Mouse (Mus musculus): ENCODE data around the gene Chid1. TPM values are rescaled to one million over a fixed set of nuclear protein-coding genes. Genes with fewer than 3 reads are reported as not detected.

Gene Chid1
- polyA plus RNA-seq, 1 experiment: 14.6 TPM

DNA sequence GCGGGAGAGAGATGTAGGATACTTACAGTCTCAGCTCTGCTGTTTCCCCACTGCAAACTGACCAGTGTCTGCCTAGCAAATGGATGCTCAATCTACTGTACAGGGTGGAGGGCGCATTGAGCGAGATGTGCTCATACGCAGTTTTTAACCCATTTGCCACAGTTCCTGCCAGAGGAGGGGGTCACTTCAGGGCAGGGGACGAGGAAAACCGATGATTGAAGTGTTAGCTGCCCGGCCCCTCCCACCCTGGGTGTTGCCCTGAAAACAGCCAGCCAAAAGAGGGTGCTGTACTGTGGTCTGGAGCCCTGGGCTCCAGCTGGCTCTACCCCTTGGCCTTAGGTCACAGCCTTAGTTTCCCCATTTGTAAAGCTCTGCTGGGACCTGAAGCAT lies 62.7 kb downstream of the Chid1 start:
- no peak for TF ChIP-seq GATA1 (IDR thresholded peaks at IDR 0.05; ENCODE audit: low read length)

- no peak for TF ChIP-seq GATA1 (IDR thresholded peaks at IDR 0.05; ENCODE audit: low read length)
Observed at GRCm38 (mm10) chr7:141476226-141476980, 63.3 kb downstream of the Chid1 start.

DNA sequence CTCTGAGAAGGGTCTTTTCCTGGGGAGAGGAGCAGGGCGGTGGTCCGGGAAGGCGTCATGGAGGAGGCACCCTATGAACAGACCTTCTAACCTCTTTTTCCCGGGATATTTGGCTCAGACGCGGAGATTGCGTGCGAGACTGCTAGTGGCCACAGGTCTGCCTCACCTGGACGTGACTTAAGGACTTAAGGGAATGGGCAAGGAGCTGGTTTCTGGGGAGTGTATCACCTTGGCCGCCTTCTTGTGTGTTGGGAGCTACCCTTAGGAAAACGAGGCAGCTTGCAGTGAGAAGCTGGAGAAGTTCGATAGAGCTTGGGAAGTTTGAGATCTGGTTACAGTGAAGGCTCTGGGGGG lies 63.9 kb downstream of the Chid1 start:
- no peak for TF ChIP-seq GATA1 (IDR thresholded peaks at IDR 0.05; ENCODE audit: low read length)

DNA sequence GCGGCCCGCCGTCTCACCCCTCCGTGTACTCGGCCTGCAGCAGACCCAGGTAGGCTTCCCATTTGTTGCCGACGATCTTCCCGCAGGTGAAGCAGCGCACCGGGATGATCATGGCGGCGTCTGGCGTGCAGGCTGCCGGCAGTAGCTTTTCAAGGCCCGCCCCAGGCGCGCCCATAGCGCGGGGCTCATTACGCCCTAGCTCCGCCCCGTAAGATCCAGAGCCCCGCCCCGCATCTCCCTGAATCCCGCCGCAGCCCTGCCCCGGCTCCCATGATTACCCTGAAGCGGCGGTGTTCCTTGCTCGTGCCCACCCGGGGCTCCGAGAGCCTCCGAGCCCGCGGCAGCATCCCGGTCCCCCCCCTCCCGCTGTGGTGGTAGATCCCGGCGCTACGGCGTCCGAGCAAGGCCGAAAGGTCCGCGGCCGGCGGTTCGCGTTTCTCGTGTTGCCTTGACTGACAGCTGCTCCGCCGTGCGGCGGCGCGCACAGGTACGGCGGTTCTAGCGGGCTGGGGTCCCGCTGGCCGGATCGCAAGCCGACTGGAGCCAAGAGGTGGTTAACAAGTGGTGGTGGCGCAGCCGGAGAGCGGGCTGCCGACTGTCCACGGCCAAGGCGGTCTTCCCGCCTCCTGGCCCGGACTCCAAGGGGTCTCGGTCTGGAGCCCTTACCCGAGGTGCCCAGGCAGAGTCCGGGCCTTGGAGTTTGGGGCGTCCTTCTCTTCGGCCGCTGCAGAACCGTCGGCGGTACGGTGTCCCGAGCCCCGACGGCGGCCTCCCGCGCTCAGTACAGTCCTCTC lies 64.4 kb downstream of the Chid1 start, which contains the start of the genes Polr2l and Tspan4:
Gene Polr2l (minus strand): TSS at position 122 of the 794 bp plus-strand sequence.
Gene Tspan4 (plus strand): TSS at position 230 of the 794 bp plus-strand sequence.
- TF ChIP-seq GATA1 (IDR thresholded peaks at IDR 0.05; ENCODE audit: low read length): no peak

DNA sequence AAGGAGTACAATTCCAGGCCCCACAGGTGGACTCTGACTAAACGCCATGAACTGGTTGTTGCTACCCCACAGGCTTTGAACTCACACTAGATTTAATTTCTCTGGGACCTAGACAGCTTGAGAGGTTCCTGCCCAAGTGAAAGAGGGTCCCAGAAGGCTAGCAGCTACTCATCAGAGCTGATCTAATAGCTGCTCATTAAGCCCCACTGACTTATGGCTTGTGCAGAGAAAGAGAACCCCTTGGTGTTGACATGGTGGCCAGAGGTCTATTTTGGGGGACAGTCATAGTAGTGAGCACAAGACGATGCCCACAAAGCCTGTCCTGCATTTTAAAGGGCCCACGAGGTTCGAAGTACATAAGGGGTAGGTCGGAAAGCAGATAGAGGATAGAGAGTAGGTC lies 65.5 kb downstream of the Chid1 start:
- TF ChIP-seq GATA1 (IDR thresholded peaks at IDR 0.05; ENCODE audit: low read length): no peak

DNA sequence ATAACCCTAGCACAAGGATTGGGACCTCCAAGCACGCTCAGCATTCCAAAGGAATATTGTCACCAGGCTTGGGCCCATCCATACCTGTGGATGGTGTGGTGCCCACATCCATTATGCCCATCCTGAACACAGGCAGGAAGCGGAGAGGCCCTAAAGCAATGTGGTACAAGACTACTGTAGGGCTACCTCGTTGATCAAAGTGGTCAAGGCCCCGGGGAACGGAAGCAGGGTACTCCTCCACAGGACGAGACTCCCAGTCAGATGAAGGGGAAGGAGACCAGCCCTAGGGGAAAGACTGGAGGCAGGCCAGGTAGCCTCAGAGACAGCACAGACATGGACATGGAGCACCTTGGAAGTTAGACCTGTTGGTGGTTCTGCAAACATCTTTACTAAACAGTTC lies 66.9 kb downstream of the Chid1 start:
- TF ChIP-seq GATA1 (IDR thresholded peaks at IDR 0.05; ENCODE audit: low read length): no peak

DNA sequence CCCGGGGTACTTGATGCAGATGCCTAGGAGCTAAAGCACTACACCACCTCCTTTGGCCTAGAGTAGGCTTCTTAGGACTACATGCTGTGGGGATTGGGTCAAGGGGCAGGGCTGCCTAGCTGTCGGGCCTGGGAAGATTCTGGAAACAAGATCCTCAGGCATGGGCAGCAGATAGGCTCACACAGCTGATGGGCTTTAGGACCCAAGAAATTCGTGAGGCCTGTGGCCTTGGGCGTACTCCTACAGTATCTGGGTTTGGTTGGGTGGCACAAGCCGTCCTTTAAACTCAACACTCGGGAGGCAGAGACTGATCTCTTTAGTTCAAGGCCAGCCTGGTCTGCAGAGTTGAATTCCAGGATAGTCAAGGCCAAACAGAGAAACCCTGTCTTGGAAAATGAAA lies 67.4 kb downstream of the Chid1 start:
- no peak for TF ChIP-seq GATA1 (IDR thresholded peaks at IDR 0.05; ENCODE audit: low read length)

DNA sequence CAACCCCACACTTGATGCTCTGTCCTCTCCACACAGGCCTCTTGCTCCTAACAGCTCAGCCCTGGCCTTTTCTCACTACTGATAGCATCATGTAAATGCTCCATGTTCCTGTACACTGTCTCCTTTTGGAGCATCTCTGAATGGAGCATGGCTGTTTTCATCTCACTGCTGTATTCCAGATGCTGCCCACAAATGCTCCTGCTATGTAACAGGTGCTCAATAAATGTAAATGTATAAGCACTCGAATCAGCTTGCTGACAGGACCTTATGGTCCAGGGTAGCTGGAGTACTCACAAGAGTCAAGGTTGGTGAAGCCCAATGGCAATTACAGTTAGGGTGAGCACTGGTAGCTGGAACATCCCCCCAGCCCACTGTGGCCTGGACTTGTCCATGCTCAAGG lies 68.4 kb downstream of the Chid1 start:
- TF ChIP-seq GATA1 (IDR thresholded peaks at IDR 0.05; ENCODE audit: low read length): no peak

GRCm38 (mm10) chr7:141470637-141470944 lies 69.1 kb downstream of the Chid1 start:
- no peak for TF ChIP-seq GATA1 (IDR thresholded peaks at IDR 0.05; ENCODE audit: low read length)

DNA sequence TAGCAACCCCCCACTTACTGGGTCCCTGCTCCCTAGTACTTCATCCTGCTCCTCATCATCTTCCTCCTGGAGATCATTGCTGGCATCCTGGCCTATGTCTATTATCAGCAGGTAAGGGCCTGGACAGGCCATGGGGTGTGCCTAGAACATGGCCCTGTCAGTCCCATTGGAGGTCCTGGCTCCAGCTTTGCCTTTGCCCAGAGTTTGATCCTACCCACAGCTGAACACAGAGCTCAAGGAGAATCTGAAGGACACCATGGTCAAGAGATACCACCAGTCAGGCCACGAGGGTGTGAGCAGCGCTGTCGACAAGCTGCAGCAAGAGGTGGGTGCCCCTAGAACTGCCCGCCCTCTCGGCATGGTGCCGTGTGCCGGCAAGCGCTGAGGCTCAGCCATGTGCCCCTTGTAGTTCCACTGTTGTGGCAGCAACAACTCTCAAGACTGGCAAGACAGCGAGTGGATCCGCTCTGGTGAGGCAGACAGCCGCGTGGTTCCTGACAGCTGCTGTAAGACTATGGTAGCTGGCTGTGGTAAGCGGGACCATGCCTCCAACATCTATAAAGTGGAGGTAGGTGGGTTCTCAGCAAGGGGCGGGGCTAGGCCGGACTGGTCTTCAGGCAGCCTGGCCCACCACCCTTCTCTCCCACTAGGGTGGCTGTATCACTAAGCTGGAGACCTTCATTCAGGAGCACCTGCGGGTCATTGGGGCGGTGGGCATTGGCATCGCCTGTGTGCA lies 69.6 kb downstream of the Chid1 start:
- no peak for TF ChIP-seq GATA1 (IDR thresholded peaks at IDR 0.05; ENCODE audit: low read length)

GRCm38 (mm10) chr7:141469352-141469751 lies 70.3 kb downstream of the Chid1 start:
- no peak for TF ChIP-seq GATA1 (IDR thresholded peaks at IDR 0.05; ENCODE audit: low read length)

DNA sequence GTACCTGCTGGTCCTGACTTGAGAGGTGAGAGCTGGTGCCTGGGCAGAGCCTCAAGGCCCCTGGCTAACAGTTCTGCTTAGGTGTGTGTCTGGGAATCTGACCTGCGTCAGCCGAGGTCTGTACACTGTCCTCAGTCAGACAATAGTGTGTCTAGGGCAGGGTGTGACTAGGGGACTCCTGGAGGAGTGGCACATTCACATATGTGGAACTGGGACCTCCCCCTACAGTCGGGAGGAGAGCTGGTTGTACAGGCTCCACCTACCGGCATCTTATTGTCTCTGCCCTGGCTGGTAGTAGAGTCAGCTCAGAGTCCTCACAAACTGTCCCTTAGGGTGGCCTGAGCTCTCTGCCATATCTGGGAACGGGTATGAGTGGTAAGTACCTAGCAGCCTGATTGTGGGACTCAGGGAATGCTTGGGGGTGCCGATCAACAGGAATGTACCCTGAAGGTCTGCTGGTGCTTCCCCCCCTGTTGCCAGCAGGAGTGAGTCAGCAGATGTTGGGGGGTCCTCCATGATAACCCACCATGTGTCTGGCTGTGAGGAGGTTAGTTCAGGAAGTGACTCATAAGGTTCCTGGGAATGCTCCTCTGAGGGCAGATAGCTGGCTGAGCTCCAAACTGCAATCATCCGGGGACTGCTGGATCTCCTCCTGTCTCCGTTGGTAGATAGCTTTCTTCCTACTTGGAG lies 71.0 kb downstream of the Chid1 start:
- peak; percentile 11 for TF ChIP-seq GATA1 (IDR thresholded peaks at IDR 0.05; ENCODE audit: low read length)

- TF ChIP-seq GATA1 (IDR thresholded peaks at IDR 0.05; ENCODE audit: low read length): no peak
Observed at GRCm38 (mm10) chr7:141468164-141468521, 71.5 kb downstream of the Chid1 start.

GRCm38 (mm10) chr7:141467230-141468030 lies 72.2 kb downstream of the Chid1 start, which contains the start of gene Cd151:
TSS of gene Cd151 (plus strand) at chr7:141467392.
- no peak for TF ChIP-seq GATA1 (IDR thresholded peaks at IDR 0.05; ENCODE audit: low read length)
